Mouse (Mus musculus) Patski (cell line): ENCODE data around the gene Stpg4. TPM values are rescaled to one million over a fixed set of nuclear protein-coding genes. Genes with fewer than 3 reads are reported as not detected.
A peak's percentile ranks its signal among the peaks of the same experiment; 100 is the strongest.

Experiments used
- ATAC-seq: fragments of 100-300 bp; one replicate; pipeline ENCODE4 v1.8.0; 2021
- CTCF ChIA-PET: fragments of 350-600 bp; sonication (Branson Sonifier 250); formaldehyde crosslinking; loops from one replicate; lab custom pipeline; 2022; ENCODE audit warnings: inconsistent platforms; lab: Charles Lee
- POLR2A ChIA-PET: fragments of 350-600 bp; sonication (Branson Sonifier 250); formaldehyde crosslinking; loops from one replicate; lab custom pipeline; 2022; ENCODE audit warnings: antibody characterized with exemption, inconsistent platforms; lab: Charles Lee
- DNase-seq: peaks from one replicate; pipeline ENCODE4 v3.0.0-alpha.2; 2011; ENCODE audit warnings: low read depth, low spot score
- H3K27me3 ChIP-seq: fragments of 371-371 bp; one replicate; pipeline ENCODE4 v1.5.1; 2021
- CTCF ChIP-seq: fragments of 100-300 bp; IDR thresholded peaks from one replicate; pipeline ENCODE4 v1.5.1; 2021
- in situ Hi-C: fragments of 300-500 bp; cut with MboI; formaldehyde crosslinking; loops from 3 replicates; pipeline ENCODE4 v1.11.1; 2018; ENCODE audit warnings: low pct_unique_long_range_greater_than_20kb, mixed read lengths
- polyA plus RNA-seq: library from polyadenylated mRNA; unstranded; gene quantifications from one replicate; pipeline ENCODE4 v1.2.3, GENCODE M21; 2021

The Stpg4 gene
- polyA plus RNA-seq, 1 experiment from 2014 or later, result not detected

GRCm38 (mm10) chr17:87432314-87432713, 4.8 kb upstream of the Stpg4 start:
- POLR2A ChIA-PET, result no interaction called here
- no peak for DNase-seq
- TF ChIP-seq CTCF, result no peak
- in situ Hi-C loops, result no loop called here
- CTCF ChIA-PET, result interaction anchor here (1.3 kb wide), 1 partner anchor 14 kb away, joined by 3 read pairs; no protein-coding TSS in a partner anchor
- no peaks in the 10 kb centered on the region for H3K27me3 ChIP-seq
- no peak for ATAC-seq

DNA sequence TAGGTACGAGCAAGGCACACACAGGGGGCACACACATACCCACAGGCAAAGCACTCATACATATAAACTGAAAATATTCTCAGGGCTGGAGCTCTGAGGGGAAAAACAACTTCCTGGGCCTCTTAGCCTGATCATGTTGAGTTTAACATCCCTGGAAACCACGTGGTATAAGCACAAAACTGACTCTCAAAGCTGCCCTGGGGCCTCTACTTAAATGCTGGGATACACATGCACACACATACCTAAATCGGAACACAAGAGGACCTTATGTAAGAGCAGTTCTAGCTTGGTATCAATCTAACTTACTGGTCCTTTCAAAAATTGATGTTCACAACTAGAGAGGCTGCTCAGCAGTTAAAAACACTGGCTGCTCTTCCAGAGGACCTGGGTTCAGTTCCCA, 1.9 kb upstream of the Stpg4 start:
- DNase-seq (no peak), ATAC-seq (no peak)
- POLR2A ChIA-PET, result no interaction called here
- TF ChIP-seq CTCF, result no peak
- H3K27me3 ChIP-seq, result no peaks in the 10 kb centered on the region
- in situ Hi-C loops, result no loop called here
- CTCF ChIA-PET, result no interaction called here

GRCm38 (mm10) chr17:87418082-87418481, 9.5 kb downstream of the Stpg4 start:
- ATAC-seq, result no peak
- CTCF ChIA-PET, result interaction anchor here (1.4 kb wide), 1 partner anchor 14 kb away, joined by 3 read pairs; no protein-coding TSS in a partner anchor
- POLR2A ChIA-PET, result no interaction called here
- DNase-seq, result no peak
- H3K27me3 ChIP-seq, result no peaks in the 10 kb centered on the region
- no peak for TF ChIP-seq CTCF
- in situ Hi-C loops, result no loop called here

DNA sequence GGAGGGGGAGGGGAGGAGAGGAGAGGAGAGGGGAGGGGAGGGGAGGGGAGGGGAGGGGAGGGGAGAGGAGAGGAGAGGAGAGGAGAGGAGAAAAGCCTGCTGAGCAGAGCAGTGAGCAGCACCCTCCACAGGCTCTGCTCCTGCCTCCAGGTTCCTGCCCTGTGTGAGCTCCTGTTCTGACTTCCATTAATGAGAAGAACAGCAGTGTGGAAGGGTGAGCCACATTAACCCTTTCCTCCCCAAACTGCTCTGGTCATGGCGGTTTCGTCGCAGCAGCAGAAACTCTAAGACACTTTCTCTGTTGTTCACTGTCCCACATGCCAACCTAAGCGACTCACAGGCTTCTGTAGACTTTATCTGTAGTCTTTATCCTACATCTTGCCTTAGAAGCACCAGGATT, 20.9 kb downstream of the Stpg4 start:
- no peaks in the 10 kb centered on the region for H3K27me3 ChIP-seq
- ChIA-PET CTCF (no interaction called here), POLR2A (no interaction called here)
- in situ Hi-C loops, result no loop called here
- ATAC-seq (no peak), DNase-seq (no peak)
- TF ChIP-seq CTCF, result no peak

- TF ChIP-seq CTCF, result no peak
- peak; percentile 73 for ATAC-seq
- ChIA-PET POLR2A (no interaction called here), CTCF (no interaction called here)
- DNase-seq, result no peak
- no peaks in the 10 kb centered on the region for H3K27me3 ChIP-seq
- in situ Hi-C loops, result no loop called here
Measured at GRCm38 (mm10) chr17:87405576-87405975, 22.0 kb downstream of the Stpg4 start.

GRCm38 (mm10) chr17:87403462-87403861, 24.1 kb downstream of the Stpg4 start:
- POLR2A ChIA-PET, result no interaction called here
- in situ Hi-C loops, result no loop called here
- CTCF ChIA-PET, result no interaction called here
- no peak for ATAC-seq
- no peak for TF ChIP-seq CTCF
- no peak for DNase-seq
- H3K27me3 ChIP-seq, result no peaks in the 10 kb centered on the region

- DNase-seq (no peak), ATAC-seq (no peak)
- in situ Hi-C loops, result no loop called here
- POLR2A ChIA-PET, result no interaction called here
- no peaks in the 10 kb centered on the region for H3K27me3 ChIP-seq
- no peak for TF ChIP-seq CTCF
- CTCF ChIA-PET, result no interaction called here
Measured at GRCm38 (mm10) chr17:87402444-87402843, 25.1 kb downstream of the Stpg4 start.

GRCm38 (mm10) chr17:87397088-87397487, 30.5 kb downstream of the Stpg4 start:
- ATAC-seq, result no peak
- H3K27me3 ChIP-seq, result no peaks in the 10 kb centered on the region
- no peak for TF ChIP-seq CTCF
- in situ Hi-C loops, result no loop called here
- DNase-seq, result no peak
- ChIA-PET CTCF (no interaction called here), POLR2A (interaction anchor here (0.7 kb wide), 1 partner anchor 49 kb away, joined by 3 read pairs; the partner anchor contains the start of gene Calm2)

- in situ Hi-C loops, result no loop called here
- CTCF ChIA-PET, result no interaction called here
- no peaks in the 10 kb centered on the region for H3K27me3 ChIP-seq
- no peak for ATAC-seq
- TF ChIP-seq CTCF, result no peak
- DNase-seq, result no peak
- POLR2A ChIA-PET, result no interaction called here
Measured at GRCm38 (mm10) chr17:87391242-87391641, 36.3 kb downstream of the Stpg4 start.

- CTCF ChIA-PET, result interaction anchor here (1.3 kb wide), 1 partner anchor 11 kb away, joined by 3 read pairs; no protein-coding TSS in a partner anchor
- no peaks in the 10 kb centered on the region for H3K27me3 ChIP-seq
- TF ChIP-seq CTCF, result no peak
- in situ Hi-C loops, result no loop called here
- DNase-seq (peak; percentile 42), ATAC-seq (peak; percentile 68)
- POLR2A ChIA-PET, result interaction anchor here (1.4 kb wide), 1 partner anchor 73 kb away, joined by 3 read pairs; no protein-coding TSS in a partner anchor
Measured at GRCm38 (mm10) chr17:87387068-87387467, 40.5 kb downstream of the Stpg4 start.

GRCm38 (mm10) chr17:87385835-87386234, 41.7 kb downstream of the Stpg4 start:
- in situ Hi-C loops, result no loop called here
- CTCF ChIA-PET, result interaction anchor here (1.7 kb wide), 1 partner anchor 39 kb away, joined by 3 read pairs; no protein-coding TSS in a partner anchor
- no peak for TF ChIP-seq CTCF
- POLR2A ChIA-PET, result interaction anchor here (1.6 kb wide), 1 partner anchor 12 kb away, joined by 3 read pairs; no protein-coding TSS in a partner anchor
- no peak for ATAC-seq
- no peaks in the 10 kb centered on the region for H3K27me3 ChIP-seq
- no peak for DNase-seq

GRCm38 (mm10) chr17:87380681-87381080, 46.9 kb downstream of the Stpg4 start:
- ATAC-seq (no peak), DNase-seq (no peak)
- no peak for TF ChIP-seq CTCF
- in situ Hi-C loops, result no loop called here
- POLR2A ChIA-PET, result no interaction called here
- CTCF ChIA-PET, result interaction anchor here (3.2 kb wide), 1 partner anchor 12 kb away, joined by 8 read pairs; no protein-coding TSS in a partner anchor
- H3K27me3 ChIP-seq, result no peaks in the 10 kb centered on the region
